Mouse (Mus musculus) limb, embryonic 15.5 days (tissue): ENCODE data around the gene Naxe. TPM values are rescaled to one million over a fixed set of nuclear protein-coding genes. Genes with fewer than 3 reads are reported as not detected.

Source experiments
- ATAC-seq: fragments of 200-750 bp; cut with Nextera tagmentation; 2 replicates; pipeline ENCODE4 v1.8.0; 2017; ENCODE audit warnings: low read depth, moderate TSS enrichment; ENCODE audit not compliant: insufficient number of reproducible peaks, low FRiP score, low TSS enrichment
- H3K27ac ChIP-seq: fragments of 300-500 bp; sonication (generic); 2 replicates; pipeline ENCODE4 v1.5.1; 2015; ENCODE audit warnings: moderate library complexity, mild to moderate bottlenecking, inconsistent platforms
- H3K27me3 ChIP-seq: fragments of 300-500 bp; sonication (generic); 2 replicates; pipeline ENCODE4 v1.6.1; 2015; ENCODE audit warnings: inconsistent platforms
- H3K36me3 ChIP-seq: fragments of 300-500 bp; sonication (generic); 2 replicates; pipeline ENCODE4 v1.6.1; 2015; ENCODE audit warnings: inconsistent platforms
- H3K4me1 ChIP-seq: fragments of 300-500 bp; sonication (generic); 2 replicates; pipeline ENCODE4 v1.6.1; 2015; ENCODE audit warnings: inconsistent platforms
- H3K4me2 ChIP-seq: fragments of 300-500 bp; sonication (generic); 2 replicates; pipeline ENCODE4 v1.6.1; 2015; ENCODE audit warnings: mild to moderate bottlenecking, inconsistent platforms
- H3K4me3 ChIP-seq: fragments of 300-500 bp; sonication (generic); 2 replicates; pipeline ENCODE4 v1.5.1; 2015; ENCODE audit warnings: mild to moderate bottlenecking, inconsistent platforms
- H3K9ac ChIP-seq: fragments of 300-500 bp; sonication (generic); 2 replicates; pipeline ENCODE4 v1.6.1; 2015; ENCODE audit warnings: inconsistent platforms
- H3K9me3 ChIP-seq: fragments of 300-500 bp; sonication (generic); 2 replicates; pipeline ENCODE4 v1.6.1; 2016; ENCODE audit warnings: inconsistent platforms
- WGBS: fragments of 180-500 bp; shearing (Covaris S2); methylation state at CpG from one replicate; pipeline ENCODE4 v1.1.7; 2015; 5-methylcytosine and 5-hydroxymethylcytosine counted together
- polyA plus RNA-seq: library from polyadenylated mRNA; unstranded; fragments of >200 nt; fragmentation: Nextera tagmentation; extraction: Ambion mirVana; gene quantifications from 2 replicates; pipeline ENCODE4 v1.2.1, GENCODE M21; 2015

Naxe gene
- polyA plus RNA-seq, 1 experiment from 2014 or later: 184 TPM

DNA sequence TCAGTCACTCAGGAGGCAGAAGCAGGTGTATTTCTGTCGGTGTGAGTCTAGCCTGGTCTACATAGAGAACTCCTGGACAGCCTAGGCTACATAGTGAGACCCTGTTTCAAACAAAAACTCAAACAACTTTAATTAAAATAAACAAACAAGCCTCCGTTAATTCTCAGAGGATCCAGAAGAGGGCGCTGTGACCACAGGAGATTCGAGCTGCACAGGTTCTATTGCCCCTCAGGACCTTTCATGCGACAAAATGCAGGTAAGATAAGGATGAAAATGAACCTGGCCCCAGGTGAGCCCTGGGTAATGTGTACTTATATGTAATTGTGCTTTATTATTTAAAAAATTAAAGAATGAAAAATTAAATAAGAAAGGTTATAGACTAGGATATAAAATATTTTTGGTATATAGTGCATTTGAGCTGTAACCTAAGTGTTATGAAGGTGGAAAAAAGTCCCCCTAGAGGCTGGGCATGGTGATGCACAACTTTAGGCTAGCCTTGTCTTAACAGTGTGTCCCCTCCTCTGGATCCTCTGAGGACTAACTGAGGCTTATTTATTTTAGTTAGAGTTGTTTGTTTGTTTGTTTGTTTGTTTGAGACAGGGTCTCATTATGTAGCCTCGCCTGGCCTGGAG is 47.5 kb downstream of the Naxe start:
- no peaks in the 10 kb centered on the region for H3K9me3 ChIP-seq
- no peak overlapping the region for H3K4me3 ChIP-seq
- H3K36me3 ChIP-seq: no peaks in the 10 kb centered on the region
- no peak overlapping the region for H3K4me2 ChIP-seq
- peaks cover 24% of the 10 kb centered on the region for H3K27me3 ChIP-seq
- no peak for ATAC-seq
- no peaks in the 10 kb centered on the region for H3K4me1 ChIP-seq
- H3K27ac ChIP-seq: no peak overlapping the region
- no peak overlapping the region for H3K9ac ChIP-seq
- 10% methylated on average over 6 of the region's 6 CpGs for WGBS

Other genes with a start within 250 kb of the Naxe start
- 24.6 and 25.7 TPM in 2 replicates for gene Pear1, start 234.2 kb downstream of the Naxe start, polyA plus RNA-seq
- 0.05 TPM in 1 of 2 replicates, not detected in the other for gene Sh2d2a, start 211.7 kb downstream of the Naxe start, polyA plus RNA-seq
- 13.1 and 15.0 TPM in 2 replicates for gene Prcc, start 172.9 kb downstream of the Naxe start, polyA plus RNA-seq
- gene Hdgf, start 152.2 kb downstream of the Naxe start, polyA plus RNA-seq: 223 and 241 TPM in 2 replicates
- gene Mrpl24, start 139.0 kb downstream of the Naxe start, polyA plus RNA-seq: 62.9 and 64.3 TPM in 2 replicates
- gene Isg20l2, start 128.2 kb downstream of the Naxe start, polyA plus RNA-seq: 48.5 and 56.0 TPM in 2 replicates
- 18.4 and 18.5 TPM in 2 replicates for gene Rrnad1, start 127.8 kb downstream of the Naxe start, polyA plus RNA-seq
- gene Crabp2, start 109.8 kb downstream of the Naxe start, polyA plus RNA-seq: 249 and 274 TPM in 2 replicates
- 26.6 and 37.2 TPM in 2 replicates for gene Nes, start 87.4 kb downstream of the Naxe start, polyA plus RNA-seq
- 0.72 and 1.1 TPM in 2 replicates for gene Bcan, start 58.3 kb downstream of the Naxe start, polyA plus RNA-seq
- gene Hapln2, start 30.9 kb downstream of the Naxe start, polyA plus RNA-seq: not detected in 2 replicates
- 29.4 and 32.6 TPM in 2 replicates for gene Gpatch4, start 15.4 kb downstream of the Naxe start, polyA plus RNA-seq
- not detected in 2 replicates for gene Ttc24, start 19.8 kb upstream of the Naxe start, polyA plus RNA-seq
- 17.6 and 17.8 TPM in 2 replicates for gene Iqgap3, start 23.5 kb upstream of the Naxe start, polyA plus RNA-seq
- gene Mef2d, start 83.9 kb upstream of the Naxe start, polyA plus RNA-seq: 23.3 and 29.8 TPM in 2 replicates
- 24.1 and 25.6 TPM in 2 replicates for gene Rhbg, start 196.2 kb upstream of the Naxe start, polyA plus RNA-seq
- gene Gm38392, start 228.7 kb upstream of the Naxe start, polyA plus RNA-seq: 2.0 and 4.1 TPM in 2 replicates
- 9.9 and 12.0 TPM in 2 replicates for gene Tsacc, start 238.5 kb upstream of the Naxe start, polyA plus RNA-seq
- gene Cct3, start 238.6 kb upstream of the Naxe start, polyA plus RNA-seq: 440 and 451 TPM in 2 replicates